Mouse (Mus musculus) adrenal gland, adult 8-10 months (tissue): ENCODE measurements around the gene Ctla2b. TPM values are rescaled to one million over a fixed set of nuclear protein-coding genes. Genes with fewer than 3 reads are reported as not detected.
"Not testable (repeated sequence)": the region's sequence is repeated elsewhere in the genome, so short reads cannot be mapped to it uniquely, and the experiment has no call there.

ENCODE experiments used
- DNase-seq: peaks from one replicate; pipeline ENCODE4 v3.0.0; 2022
- total RNA-seq, 4 experiments: library from RNA; stranded (reverse); gene quantifications; 2 replicates each; pipeline ENCODE4 v1.2.4; 2022

Ctla2b gene
- 1 to 10 TPM; 2.5 to 4.8 (median 3.6) TPM for total RNA-seq

DNA sequence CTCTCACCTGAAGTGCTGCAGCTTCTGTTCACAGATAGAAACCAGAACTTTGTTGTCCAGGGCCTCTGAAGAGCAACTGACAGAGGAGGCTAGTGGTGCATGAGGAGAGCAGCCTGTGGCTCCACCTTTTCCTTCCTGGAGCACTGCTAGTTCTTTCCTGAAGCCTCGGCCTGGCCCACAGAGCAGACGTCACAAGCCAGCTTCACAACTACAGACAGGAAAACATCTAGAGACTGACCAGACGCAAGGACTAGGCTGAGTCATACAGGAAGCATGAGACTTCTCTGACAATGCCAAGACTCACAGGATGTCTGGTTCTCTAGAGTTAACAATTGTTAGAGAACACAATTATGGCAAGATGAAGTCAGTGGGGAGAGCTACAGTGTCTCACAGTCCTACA is at the start of gene Ctla2b:
Gene Ctla2b (minus strand): TSS at position 120 of the 400 bp plus-strand sequence.
- DNase-seq = peak; percentile 61

DNA sequence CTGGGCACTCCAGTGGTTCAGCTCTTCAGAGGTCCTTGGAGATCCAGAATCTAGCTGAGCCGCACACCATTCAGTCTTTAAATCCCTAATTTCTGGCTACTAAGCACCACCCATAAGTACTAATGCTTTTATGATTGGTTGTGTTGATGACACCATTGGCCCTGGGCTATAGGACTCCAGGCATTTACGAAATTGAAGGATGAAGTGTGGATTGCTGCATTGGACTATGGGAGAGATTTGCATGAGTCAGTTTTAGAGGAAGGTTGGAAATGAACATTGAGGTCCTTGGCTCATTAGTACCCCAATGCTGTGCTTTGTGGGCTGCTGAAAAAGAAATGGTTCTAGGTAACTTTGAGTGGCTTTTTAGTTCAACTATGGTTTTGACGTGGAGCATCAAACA is 44.6 kb upstream of the Ctla2b start, which contains the start of gene Tpbpa:
Gene Tpbpa (minus strand): TSS at position 101 of the 400 bp plus-strand sequence.
- not testable (repeated sequence) for DNase-seq

GRCm38 (mm10) chr13:60936500-60936901 is 39.3 kb upstream of the Ctla2b start, which contains the start of the genes Gm49391 and Ctla2a:
Gene Gm49391, minus strand, starts transcription at chr13:60936571.
Gene Ctla2a, minus strand, starts transcription at chr13:60936625.
- DNase-seq = peak; percentile 55

- not testable (repeated sequence) for DNase-seq
These were observed 38.2 kb upstream of the Ctla2b start, which contains the start of gene Gm49393 for GRCm38 (mm10) chr13:60935490-60935889. Gene Gm49393, minus strand, starts transcription at chr13:60935590.

DNA sequence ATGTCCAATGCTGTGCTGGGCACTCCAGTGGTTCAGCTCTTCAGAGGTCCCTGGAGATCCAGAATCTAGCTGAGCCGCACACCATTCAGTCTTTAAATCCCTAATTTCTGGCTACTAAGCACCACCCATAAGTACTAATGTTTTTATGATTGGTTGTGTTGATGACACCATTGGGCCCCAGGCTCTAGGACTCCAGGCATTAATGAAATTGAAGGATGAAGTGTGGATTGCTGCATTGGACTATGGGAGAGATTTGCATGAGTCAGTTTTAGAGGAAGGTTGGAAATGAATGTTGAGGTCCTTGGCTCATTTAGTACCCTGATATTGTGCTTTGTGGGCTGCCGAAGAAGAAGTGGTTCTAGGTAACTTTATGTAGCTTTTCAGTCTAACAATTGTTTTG is 7.5 kb upstream of the Ctla2b start, which contains the start of gene Tpbpb:
Gene Tpbpb (minus strand): TSS at position 101 of the 400 bp plus-strand sequence.
- not testable (repeated sequence) for DNase-seq

- DNase-seq = not testable (repeated sequence)
These were observed 453 bp downstream of the Ctla2b start, which contains the start of gene Gm49392 for GRCm38 (mm10) chr13:60896794-60897193. Gene Gm49392, minus strand, starts transcription at chr13:60896894.

- no peak for DNase-seq
These were observed 1.7 kb downstream of the Ctla2b start for GRCm38 (mm10) chr13:60895406-60896160.

GRCm38 (mm10) chr13:60892301-60892700 is 4.9 kb downstream of the Ctla2b start:
- no peak for DNase-seq

DNA sequence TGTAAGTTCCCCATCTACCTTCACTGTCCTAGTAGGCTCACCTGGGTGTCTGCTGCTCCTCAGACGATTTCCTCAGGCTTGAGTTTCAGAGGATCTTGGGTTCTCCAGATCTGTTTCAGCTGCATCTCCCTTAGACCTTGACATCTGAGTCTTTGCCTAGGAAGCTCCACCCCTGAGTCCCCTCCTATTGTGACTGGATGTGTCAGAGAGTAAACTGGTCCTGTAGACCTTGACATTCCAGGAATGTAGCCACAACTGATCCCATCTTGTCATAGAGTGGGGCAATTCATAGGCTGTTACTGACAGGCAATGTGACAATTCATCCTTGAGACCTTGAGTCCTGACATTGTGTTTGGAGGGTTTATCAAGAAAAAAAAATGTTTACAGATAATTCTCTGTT is 33.0 kb downstream of the Ctla2b start, which contains the start of gene 4930486L24Rik:
Gene 4930486L24Rik (minus strand): TSS at position 195 of the 400 bp plus-strand sequence.
- DNase-seq = peak; percentile 60

GRCm38 (mm10) chr13:60848241-60849120 is 48.8 kb downstream of the Ctla2b start:
- no peak for DNase-seq

Other genes starting within 250 kb of the Ctla2b start
- not detected for gene BC051665, start 111.1 kb downstream of the Ctla2b start, total RNA-seq
- not detected for gene Ctsll3, start 94.6 kb downstream of the Ctla2b start, total RNA-seq
- gene 4930486L24Rik, start 33.0 kb downstream of the Ctla2b start, total RNA-seq = 10 to 100 TPM in 2 of 4 experiments, 1 to 10 TPM in 1, not detected in 1; 1.1 to 33.6 (median 29.7) TPM
- 1 to 10 TPM in 1 of 4 experiments, under 1 TPM in 2, not detected in 1; 0.43 to 2.3 (median 0.99) TPM for gene Gm49392, start 553 bp downstream of the Ctla2b start, total RNA-seq
- gene Tpbpb, start 7.4 kb upstream of the Ctla2b start, total RNA-seq = not detected
- gene Gm49393, start 38.1 kb upstream of the Ctla2b start, total RNA-seq = not detected
- under 1 TPM in 1 of 4 experiments, not detected in 3; 0.23 TPM for gene Gm49391, start 39.1 kb upstream of the Ctla2b start, total RNA-seq
- 10 to 100 TPM; 31.1 to 39.1 (median 36.6) TPM for gene Ctla2a, start 39.2 kb upstream of the Ctla2b start, total RNA-seq
- not detected for gene Tpbpa, start 44.5 kb upstream of the Ctla2b start, total RNA-seq
- gene Ctsj, start 108.5 kb upstream of the Ctla2b start, total RNA-seq = not detected
- gene Ctsq, start 143.2 kb upstream of the Ctla2b start, total RNA-seq = not detected